Mouse (Mus musculus): ENCODE measurements at regions not wholly inside any gene's neighbourhood (a gene's known extent, or its start where the extent isn't known, plus 50 kb on each side); places are given as distances from the start of the nearest gene placed in this dataset.

GRCm38 (mm10) chr1:193966652-193967555 is 596.8 kb upstream of the Camk1g start:
- no peaks in the 10 kb centered on the region for H3K27me3 ChIP-seq (ENCODE audit: control insufficient read depth, insufficient read depth, low read length)
- no peaks in the 10 kb centered on the region for H3K4me1 ChIP-seq (ENCODE audit: control insufficient read depth, insufficient read depth, low read length)
- no peaks in the 10 kb centered on the region for H3K36me3 ChIP-seq (ENCODE audit: control insufficient read depth, insufficient read depth, low read length)
- WGBS: 25% methylated on average over 1 of the region's 1 CpGs
- no peak for ATAC-seq (ENCODE audit: insufficient number of reproducible peaks, insufficient read depth, low FRiP score, low read depth)
- H3K4me2 ChIP-seq (replicated peaks; ENCODE audit: low read depth, low read length): no peak overlapping the region
- H3K27ac ChIP-seq (ENCODE audit: low read length): no peak overlapping the region
- no peak overlapping the region for H3K4me3 ChIP-seq (ENCODE audit: low read depth, low read length)
- no peak overlapping the region for H3K9ac ChIP-seq (replicated peaks; ENCODE audit: low read depth, low read length)
- no peaks in the 10 kb centered on the region for H3K9me3 ChIP-seq (ENCODE audit: control insufficient read depth, low read depth, low read length)

- ATAC-seq (ENCODE audit: insufficient number of reproducible peaks, insufficient read depth, low FRiP score, low read depth): no peak
- no peak overlapping the region for H3K4me3 ChIP-seq (ENCODE audit: low read depth, low read length)
- 68% methylated on average over 1 of the region's 1 CpGs for WGBS
These were observed 595.2 kb upstream of the Camk1g start for GRCm38 (mm10) chr1:193965278-193965677.

GRCm38 (mm10) chr1:193951936-193952335 is 581.8 kb upstream of the Camk1g start:
- H3K4me2 ChIP-seq (replicated peaks; ENCODE audit: low read depth, low read length): no peak overlapping the region
- no peaks in the 10 kb centered on the region for H3K27me3 ChIP-seq (ENCODE audit: control insufficient read depth, insufficient read depth, low read length)
- no peaks in the 10 kb centered on the region for H3K36me3 ChIP-seq (ENCODE audit: control insufficient read depth, insufficient read depth, low read length)
- no peaks in the 10 kb centered on the region for H3K4me1 ChIP-seq (ENCODE audit: control insufficient read depth, insufficient read depth, low read length)
- H3K9me3 ChIP-seq (ENCODE audit: control insufficient read depth, low read depth, low read length): no peaks in the 10 kb centered on the region
- no peak overlapping the region for H3K27ac ChIP-seq (ENCODE audit: low read length)
- no peak overlapping the region for H3K9ac ChIP-seq (replicated peaks; ENCODE audit: low read depth, low read length)
- no peak overlapping the region for H3K4me3 ChIP-seq (ENCODE audit: low read depth, low read length)
- no peak for ATAC-seq (ENCODE audit: insufficient number of reproducible peaks, insufficient read depth, low FRiP score, low read depth)

More at GRCm38 (mm10) chr1:193965278-193965677, 595.2 kb upstream of the Camk1g start:
- Histone ChIP-seq H3K9me3 (ENCODE audit: control insufficient read depth, low read depth, low read length) (no peaks in the 10 kb centered on the region), H3K4me1 (ENCODE audit: control insufficient read depth, insufficient read depth, low read length) (no peaks in the 10 kb centered on the region), H3K9ac (replicated peaks; ENCODE audit: low read depth, low read length) (no peak overlapping the region), H3K4me2 (replicated peaks; ENCODE audit: low read depth, low read length) (no peak overlapping the region), H3K27me3 (ENCODE audit: control insufficient read depth, insufficient read depth, low read length) (no peaks in the 10 kb centered on the region), H3K27ac (ENCODE audit: low read length) (no peak overlapping the region), H3K36me3 (ENCODE audit: control insufficient read depth, insufficient read depth, low read length) (no peaks in the 10 kb centered on the region)

GRCm38 (mm10) chr1:193949817-193950216 is 579.7 kb upstream of the Camk1g start:
- H3K4me3 ChIP-seq (ENCODE audit: low read depth, low read length): no peak overlapping the region
- H3K27me3 ChIP-seq (ENCODE audit: control insufficient read depth, insufficient read depth, low read length): no peaks in the 10 kb centered on the region
- no peaks in the 10 kb centered on the region for H3K4me1 ChIP-seq (ENCODE audit: control insufficient read depth, insufficient read depth, low read length)
- no peak for ATAC-seq (ENCODE audit: insufficient number of reproducible peaks, insufficient read depth, low FRiP score, low read depth)
- no peak overlapping the region for H3K9ac ChIP-seq (replicated peaks; ENCODE audit: low read depth, low read length)
- no peaks in the 10 kb centered on the region for H3K36me3 ChIP-seq (ENCODE audit: control insufficient read depth, insufficient read depth, low read length)
- no peak overlapping the region for H3K4me2 ChIP-seq (replicated peaks; ENCODE audit: low read depth, low read length)
- H3K9me3 ChIP-seq (ENCODE audit: control insufficient read depth, low read depth, low read length): no peaks in the 10 kb centered on the region
- H3K27ac ChIP-seq (ENCODE audit: low read length): no peak overlapping the region

- Histone ChIP-seq H3K9ac (replicated peaks; ENCODE audit: low read depth, low read length) (no peak overlapping the region), H3K9me3 (ENCODE audit: control insufficient read depth, low read depth, low read length) (no peaks in the 10 kb centered on the region), H3K36me3 (ENCODE audit: control insufficient read depth, insufficient read depth, low read length) (no peaks in the 10 kb centered on the region), H3K4me1 (ENCODE audit: control insufficient read depth, insufficient read depth, low read length) (no peaks in the 10 kb centered on the region), H3K4me3 (ENCODE audit: low read depth, low read length) (no peak overlapping the region), H3K27me3 (ENCODE audit: control insufficient read depth, insufficient read depth, low read length) (no peaks in the 10 kb centered on the region), H3K4me2 (replicated peaks; ENCODE audit: low read depth, low read length) (no peak overlapping the region), H3K27ac (ENCODE audit: low read length) (no peak overlapping the region)
- 85% methylated on average over 6 of the region's 6 CpGs for WGBS
- no peak for ATAC-seq (ENCODE audit: insufficient number of reproducible peaks, insufficient read depth, low FRiP score, low read depth)
These were observed 577.0 kb upstream of the Camk1g start for GRCm38 (mm10) chr1:193946953-193947586.

GRCm38 (mm10) chr1:193935969-193936368 is 565.9 kb upstream of the Camk1g start:
- Histone ChIP-seq H3K4me2 (replicated peaks; ENCODE audit: low read depth, low read length) (no peak overlapping the region), H3K27me3 (ENCODE audit: control insufficient read depth, insufficient read depth, low read length) (no peaks in the 10 kb centered on the region), H3K36me3 (ENCODE audit: control insufficient read depth, insufficient read depth, low read length) (no peaks in the 10 kb centered on the region), H3K9ac (replicated peaks; ENCODE audit: low read depth, low read length) (no peak overlapping the region), H3K4me1 (ENCODE audit: control insufficient read depth, insufficient read depth, low read length) (no peaks in the 10 kb centered on the region), H3K4me3 (ENCODE audit: low read depth, low read length) (no peak overlapping the region), H3K27ac (ENCODE audit: low read length) (no peak overlapping the region), H3K9me3 (ENCODE audit: control insufficient read depth, low read depth, low read length) (no peaks in the 10 kb centered on the region)
- whole genome bisulfite sequencing: 72% methylated on average over 2 of the region's 2 CpGs
- no peak for ATAC-seq (ENCODE audit: insufficient number of reproducible peaks, insufficient read depth, low FRiP score, low read depth)

GRCm38 (mm10) chr1:193934308-193934707 is 564.2 kb upstream of the Camk1g start:
- Histone ChIP-seq H3K36me3 (ENCODE audit: control insufficient read depth, insufficient read depth, low read length) (no peaks in the 10 kb centered on the region), H3K27me3 (ENCODE audit: control insufficient read depth, insufficient read depth, low read length) (no peaks in the 10 kb centered on the region), H3K4me2 (replicated peaks; ENCODE audit: low read depth, low read length) (no peak overlapping the region), H3K4me1 (ENCODE audit: control insufficient read depth, insufficient read depth, low read length) (no peaks in the 10 kb centered on the region), H3K9me3 (ENCODE audit: control insufficient read depth, low read depth, low read length) (no peaks in the 10 kb centered on the region), H3K27ac (ENCODE audit: low read length) (no peak overlapping the region), H3K4me3 (ENCODE audit: low read depth, low read length) (no peak overlapping the region), H3K9ac (replicated peaks; ENCODE audit: low read depth, low read length) (no peak overlapping the region)
- WGBS: 54% methylated on average over 1 of the region's 1 CpGs
- peak; percentile 88 for ATAC-seq (ENCODE audit: insufficient number of reproducible peaks, insufficient read depth, low FRiP score, low read depth)

- Histone ChIP-seq H3K27ac (ENCODE audit: low read length) (no peak overlapping the region), H3K9ac (replicated peaks; ENCODE audit: low read depth, low read length) (no peak overlapping the region), H3K36me3 (ENCODE audit: control insufficient read depth, insufficient read depth, low read length) (no peaks in the 10 kb centered on the region), H3K4me1 (ENCODE audit: control insufficient read depth, insufficient read depth, low read length) (no peaks in the 10 kb centered on the region), H3K4me3 (ENCODE audit: low read depth, low read length) (no peak overlapping the region), H3K27me3 (ENCODE audit: control insufficient read depth, insufficient read depth, low read length) (no peaks in the 10 kb centered on the region), H3K4me2 (replicated peaks; ENCODE audit: low read depth, low read length) (no peak overlapping the region), H3K9me3 (ENCODE audit: control insufficient read depth, low read depth, low read length) (no peaks in the 10 kb centered on the region)
- WGBS: 60% methylated on average over 5 of the region's 5 CpGs
- no peak for ATAC-seq (ENCODE audit: insufficient number of reproducible peaks, insufficient read depth, low FRiP score, low read depth)
These were observed 561.1 kb upstream of the Camk1g start for GRCm38 (mm10) chr1:193931131-193931729.

Data from stomach, embryonic 14.5 days (tissue).